Mouse (Mus musculus) neural tube, embryonic 11.5 days (tissue): Measurements from ENCODE around the gene Cgnl1. TPM values are rescaled to one million over a fixed set of nuclear protein-coding genes. Genes with fewer than 3 reads are reported as not detected.

Source experiments
- ATAC-seq: fragments of 200-750 bp; cut with Nextera tagmentation; 2 replicates; pipeline ENCODE4 v1.8.0; 2017; ENCODE audit warnings: moderate number of reproducible peaks, mild to moderate bottlenecking, moderate TSS enrichment, moderate library complexity; ENCODE audit not compliant: insufficient read depth, low FRiP score, low TSS enrichment
- DNase-seq: peaks from one replicate; pipeline ENCODE4 v3.0.0-alpha.2; 2015; ENCODE audit warnings: low spot score
- H3K27ac ChIP-seq: fragments of 300-500 bp; sonication (generic); 2 replicates; pipeline ENCODE4 v1.5.1; 2014; ENCODE audit warnings: low read depth, mild to moderate bottlenecking, low read length
- H3K27me3 ChIP-seq: fragments of 300-500 bp; sonication (generic); 2 replicates; pipeline ENCODE4 v1.6.1; 2014; ENCODE audit warnings: mild to moderate bottlenecking, low read length, mixed read lengths; ENCODE audit not compliant: control insufficient read depth, insufficient read depth
- H3K36me3 ChIP-seq: fragments of 300-500 bp; sonication (generic); 2 replicates; pipeline ENCODE4 v1.6.1; 2014; ENCODE audit warnings: mild to moderate bottlenecking, low read length, moderate library complexity, mixed read lengths; ENCODE audit not compliant: control insufficient read depth, insufficient read depth
- H3K4me1 ChIP-seq: fragments of 300-500 bp; sonication (generic); 2 replicates; pipeline ENCODE4 v1.6.1; 2014; ENCODE audit warnings: low read length, mixed read lengths; ENCODE audit not compliant: control insufficient read depth, insufficient read depth
- H3K4me2 ChIP-seq: fragments of 300-500 bp; sonication (generic); 2 replicates; pipeline ENCODE4 v1.6.1; 2014; ENCODE audit warnings: low read depth, mild to moderate bottlenecking, moderate library complexity
- H3K4me3 ChIP-seq: fragments of 300-500 bp; sonication (generic); 2 replicates; pipeline ENCODE4 v1.5.1; 2014; ENCODE audit warnings: low read depth, low read length
- H3K9ac ChIP-seq: fragments of 300-500 bp; sonication (generic); 2 replicates; pipeline ENCODE4 v1.6.1; 2014; ENCODE audit warnings: mild to moderate bottlenecking, low read length
- H3K9me3 ChIP-seq: fragments of 300-500 bp; sonication (generic); 2 replicates; pipeline ENCODE4 v1.6.1; 2016; ENCODE audit warnings: low read length; ENCODE audit not compliant: control insufficient read depth
- WGBS: fragments of 180-500 bp; shearing (Covaris S2); extraction: QIAGEN DNeasy Blood & Tissue Kit; methylation state at CpG from one replicate; pipeline ENCODE4 v1.1.7; 2014; 5-methylcytosine and 5-hydroxymethylcytosine counted together
- polyA plus RNA-seq: library from polyadenylated mRNA; unstranded; fragments of >200 nt; fragmentation: Nextera tagmentation; extraction: Ambion mirVana; gene quantifications from 2 replicates; pipeline ENCODE4 v1.2.1, GENCODE M21; 2014

Gene Cgnl1
- polyA plus RNA-seq, 1 experiment from 2014 or later = 7.5 TPM

GRCm38 (mm10) chr9:71591938-71592548, 179.4 kb downstream of the Cgnl1 start, which contains the start of gene Myzap:
Gene Myzap (minus strand): TSS chr9:71592360.
- WGBS = 2% methylated on average over 29 of the region's 29 CpGs

GRCm38 (mm10) chr9:71591106-71591505, 180.3 kb downstream of the Cgnl1 start:
- Histone ChIP-seq H3K9me3 (no peaks in the 10 kb centered on the region), H3K4me1 (no peaks in the 10 kb centered on the region), H3K27me3 (no peaks in the 10 kb centered on the region), H3K4me3 (no peak overlapping the region), H3K36me3 (no peaks in the 10 kb centered on the region), H3K9ac (no peak overlapping the region), H3K27ac (no peak overlapping the region), H3K4me2 (no peak overlapping the region; the same call in 1 of the 2 replicates)
- DNase-seq (no peak), ATAC-seq (no peak)
- 68% methylated on average over 5 of the region's 5 CpGs for WGBS

More at GRCm38 (mm10) chr9:71591938-71592548, 179.4 kb downstream of the Cgnl1 start, which contains the start of gene Myzap:
- Histone ChIP-seq H3K27me3 (no peaks in the 10 kb centered on the region), H3K4me1 (no peaks in the 10 kb centered on the region), H3K36me3 (no peaks in the 10 kb centered on the region), H3K4me3 (peak within 1 kb of the TSS; percentile 53), H3K9me3 (no peaks in the 10 kb centered on the region), H3K9ac (peak within 1 kb of the TSS; percentile 67), H3K4me2 (peak within 1 kb of the TSS; percentile 93), H3K27ac (no peak within 1 kb of the TSS)
- ATAC-seq = peak; percentile 76
- DNase-seq = peak; percentile 83

GRCm38 (mm10) chr9:71589771-71590170, 181.6 kb downstream of the Cgnl1 start:
- Histone ChIP-seq H3K27ac (no peak overlapping the region), H3K27me3 (no peaks in the 10 kb centered on the region), H3K9me3 (no peaks in the 10 kb centered on the region), H3K4me2 (no peak overlapping the region), H3K4me1 (no peaks in the 10 kb centered on the region), H3K4me3 (no peak overlapping the region), H3K36me3 (no peaks in the 10 kb centered on the region), H3K9ac (no peak overlapping the region)
- ATAC-seq (no peak), DNase-seq (no peak)
- 76% methylated on average over 7 of the region's 7 CpGs for WGBS

- Histone ChIP-seq H3K9me3 (no peaks in the 10 kb centered on the region), H3K4me2 (no peak overlapping the region), H3K9ac (no peak overlapping the region), H3K4me3 (no peak overlapping the region), H3K36me3 (no peaks in the 10 kb centered on the region), H3K4me1 (no peaks in the 10 kb centered on the region), H3K27ac (no peak overlapping the region), H3K27me3 (no peaks in the 10 kb centered on the region)
- 79% methylated on average over 2 of the region's 2 CpGs for WGBS
- ATAC-seq (no peak), DNase-seq (no peak)
Measured at GRCm38 (mm10) chr9:71588930-71589592, 182.3 kb downstream of the Cgnl1 start.

GRCm38 (mm10) chr9:71586408-71586807, 185.0 kb downstream of the Cgnl1 start:
- no peak overlapping the region for H3K27ac ChIP-seq
- no peak overlapping the region for H3K4me2 ChIP-seq
- no peak for DNase-seq
- WGBS = 60% methylated on average over 3 of the region's 3 CpGs
- H3K27me3 ChIP-seq = no peaks in the 10 kb centered on the region
- no peaks in the 10 kb centered on the region for H3K36me3 ChIP-seq
- H3K9me3 ChIP-seq = no peaks in the 10 kb centered on the region
- no peak overlapping the region for H3K4me3 ChIP-seq
- no peaks in the 10 kb centered on the region for H3K4me1 ChIP-seq
- ATAC-seq = no peak
- no peak overlapping the region for H3K9ac ChIP-seq

DNA sequence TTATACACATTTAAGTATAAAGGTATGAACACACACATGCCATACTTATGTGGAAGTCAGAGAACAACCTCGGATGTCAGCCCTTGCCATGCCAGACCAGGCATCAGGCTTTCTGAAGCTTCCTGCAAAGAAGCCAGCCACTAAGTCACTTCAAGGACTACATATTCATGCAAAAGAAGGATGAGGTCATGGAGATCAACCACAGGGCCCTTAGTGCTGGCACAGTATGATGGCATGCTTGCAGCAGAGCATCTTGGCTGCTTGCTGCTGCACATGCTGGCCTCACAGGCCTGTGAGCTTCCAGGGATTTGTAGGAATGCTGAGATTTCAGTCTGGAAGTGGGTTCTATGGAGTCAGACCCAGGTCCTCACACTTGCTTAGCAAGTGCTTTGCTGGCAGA, 188.6 kb downstream of the Cgnl1 start:
- WGBS = 91% methylated on average over 1 of the region's 1 CpGs
- no peaks in the 10 kb centered on the region for H3K36me3 ChIP-seq
- no peaks in the 10 kb centered on the region for H3K27me3 ChIP-seq
- H3K4me1 ChIP-seq = no peaks in the 10 kb centered on the region
- DNase-seq = no peak
- no peak overlapping the region for H3K4me3 ChIP-seq
- H3K9ac ChIP-seq = no peak overlapping the region
- ATAC-seq = no peak
- H3K9me3 ChIP-seq = no peaks in the 10 kb centered on the region
- no peak overlapping the region for H3K27ac ChIP-seq
- no peak overlapping the region for H3K4me2 ChIP-seq

DNA sequence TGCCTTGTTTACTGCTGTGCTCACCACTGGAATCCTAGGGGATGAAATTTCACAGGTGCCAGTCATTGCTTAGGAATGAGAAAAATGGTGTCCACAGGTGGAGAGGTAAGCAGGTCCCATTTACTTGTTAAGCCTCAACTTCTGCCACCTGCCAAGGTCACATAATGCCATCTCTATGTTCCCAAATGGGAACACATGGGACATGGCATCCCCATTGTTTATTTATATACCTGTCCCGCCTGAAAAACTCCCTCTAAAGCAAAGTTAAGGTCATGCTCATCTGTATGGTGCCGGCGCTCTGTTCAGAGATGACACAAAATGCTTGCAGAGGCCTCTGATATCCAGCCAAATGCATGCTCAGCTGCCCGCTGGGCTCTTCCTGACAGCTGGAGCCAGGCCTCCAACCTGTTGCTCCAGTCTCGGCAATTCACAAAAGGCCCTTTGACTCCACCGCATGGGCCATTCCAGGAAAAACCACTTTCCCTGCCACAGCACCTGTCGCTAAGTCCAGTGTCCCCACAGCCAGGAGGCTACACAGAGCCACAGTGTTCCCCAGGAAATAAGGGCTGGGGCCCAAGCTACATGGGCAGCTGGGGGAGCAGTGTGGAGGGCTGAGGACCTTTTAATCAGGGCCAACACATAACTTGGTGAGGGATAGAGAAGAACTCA, 192.4 kb downstream of the Cgnl1 start:
- Histone ChIP-seq H3K27me3 (no peaks in the 10 kb centered on the region), H3K4me2 (no peak overlapping the region), H3K27ac (no peak overlapping the region), H3K4me1 (no peaks in the 10 kb centered on the region), H3K36me3 (no peaks in the 10 kb centered on the region), H3K9ac (no peak overlapping the region), H3K4me3 (no peak overlapping the region), H3K9me3 (no peaks in the 10 kb centered on the region)
- DNase-seq (no peak), ATAC-seq (no peak)
- 68% methylated on average over 7 of the region's 7 CpGs for WGBS
